Mouse (Mus musculus) spleen, adult 10 weeks (tissue): ENCODE results near the gene Swap70. TPM values are rescaled to one million over a fixed set of nuclear protein-coding genes. Genes with fewer than 3 reads are reported as not detected.

ENCODE experiments used
- polyA plus RNA-seq: library from polyadenylated mRNA; stranded (reverse); fragments of 350-450 nt; fragmentation: Illumina TruSeq; extraction: RNeasy Lipid Tissue Mini Kit (QIAGEN cat#74804); gene quantifications from one replicate; pipeline ENCODE4 v1.2.3, GENCODE M21; 2015; ENCODE audit warnings: low replicate concordance; ENCODE audit not compliant: insufficient read depth

Swap70 gene
- polyA plus RNA-seq: 212 TPM

DNA sequence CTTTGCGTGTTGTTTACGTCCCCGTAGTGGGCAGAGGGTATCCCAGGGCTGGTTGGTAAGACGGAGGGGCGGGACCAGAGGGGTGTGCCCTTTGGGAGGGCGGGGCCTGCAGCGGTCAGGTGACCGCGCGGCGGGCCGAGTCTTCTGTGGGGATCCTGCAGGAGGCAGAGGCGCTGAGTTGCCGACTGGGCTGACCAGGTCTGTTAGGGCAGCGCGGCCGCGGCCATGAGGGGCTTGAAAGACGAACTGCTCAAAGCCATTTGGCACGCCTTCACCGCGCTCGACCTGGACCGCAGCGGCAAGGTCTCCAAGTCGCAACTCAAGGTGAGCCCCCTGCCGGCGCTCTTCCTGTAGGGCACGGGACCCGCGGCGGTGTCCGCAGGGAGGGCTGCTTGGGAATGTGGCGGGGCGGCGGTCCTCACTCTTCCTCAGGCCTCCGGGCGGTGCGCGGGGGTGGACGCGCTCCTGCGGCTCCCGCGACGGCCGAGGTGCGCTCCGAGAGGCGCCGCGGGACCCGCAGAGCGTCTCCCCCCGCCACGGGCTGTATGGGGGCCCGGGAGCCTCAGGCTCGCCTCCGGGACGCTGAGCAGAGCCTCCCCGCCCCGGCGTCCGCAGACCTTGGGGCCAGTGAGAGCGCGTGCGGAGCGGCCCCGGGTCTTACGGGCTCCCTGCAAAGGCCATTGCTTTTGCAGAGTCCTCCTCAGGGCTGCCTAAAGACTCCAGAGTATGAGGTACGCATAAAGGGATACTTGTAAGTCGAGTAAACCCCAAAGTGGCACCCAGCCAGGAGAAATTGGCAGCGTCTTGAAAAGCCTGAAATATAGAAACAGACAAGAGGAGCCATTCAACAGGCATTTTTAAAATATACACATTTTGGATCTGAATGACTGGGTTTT lies at the start of gene Swap70:
Gene Swap70, plus strand, starts transcription at position 126 of the 896 bp plus-strand sequence.

Other genes starting within 250 kb of the Swap70 start
- gene Tmem41b, start 234.8 kb upstream of the Swap70 start, polyA plus RNA-seq: 42.3 TPM
- gene Ipo7, start 203.4 kb upstream of the Swap70 start, polyA plus RNA-seq: 109 TPM
- 34.4 TPM for gene Zfp143, start 160.5 kb upstream of the Swap70 start, polyA plus RNA-seq
- 10.5 TPM for gene Wee1, start 99.7 kb upstream of the Swap70 start, polyA plus RNA-seq